Mouse (Mus musculus): ENCODE data around the gene Ppp2r5e.

The Ppp2r5e gene

GRCm38 (mm10) chr12:75425882-75426281 lies 170.2 kb downstream of the Ppp2r5e start:
- no peak for DNase-seq

DNA sequence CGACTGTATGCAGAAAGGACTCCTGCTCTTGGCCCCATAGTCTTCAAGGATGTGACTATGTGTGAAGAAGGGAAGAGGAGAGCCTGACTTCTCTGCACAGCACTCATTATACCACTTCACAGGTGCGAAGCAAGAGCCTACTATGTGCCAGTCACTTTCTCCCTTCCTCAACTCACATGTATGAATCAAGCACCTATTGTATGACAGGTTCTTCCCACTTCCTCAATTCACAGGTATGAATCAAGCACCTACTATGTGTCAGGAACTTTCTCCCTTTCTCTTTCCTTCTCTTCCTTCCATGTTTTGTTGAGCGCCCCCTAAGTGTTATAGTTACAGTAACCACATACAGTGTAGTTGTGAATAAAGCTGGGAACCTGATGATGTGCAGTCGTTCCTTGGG lies 171.2 kb downstream of the Ppp2r5e start:
- no peak for DNase-seq

DNA sequence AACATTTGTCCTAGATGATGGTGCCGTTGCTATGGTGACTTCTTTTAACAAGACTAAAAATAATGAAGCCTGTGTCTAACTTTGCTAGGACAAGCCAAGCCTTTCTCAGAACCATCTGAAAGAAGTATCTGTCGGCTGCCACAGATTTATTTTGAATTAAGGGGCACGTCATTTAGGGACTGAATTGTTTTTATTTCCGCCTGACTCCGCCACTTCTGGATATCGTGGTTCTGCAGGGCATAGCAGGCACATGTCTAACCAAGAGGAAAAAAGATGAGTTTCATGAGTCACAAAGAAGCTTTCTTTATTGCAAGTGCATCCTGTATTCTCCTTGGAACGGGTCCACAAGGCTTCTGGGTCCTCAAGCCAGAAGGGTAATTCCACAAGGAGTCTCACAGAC lies 171.7 kb downstream of the Ppp2r5e start:
- DNase-seq: no peak

DNA sequence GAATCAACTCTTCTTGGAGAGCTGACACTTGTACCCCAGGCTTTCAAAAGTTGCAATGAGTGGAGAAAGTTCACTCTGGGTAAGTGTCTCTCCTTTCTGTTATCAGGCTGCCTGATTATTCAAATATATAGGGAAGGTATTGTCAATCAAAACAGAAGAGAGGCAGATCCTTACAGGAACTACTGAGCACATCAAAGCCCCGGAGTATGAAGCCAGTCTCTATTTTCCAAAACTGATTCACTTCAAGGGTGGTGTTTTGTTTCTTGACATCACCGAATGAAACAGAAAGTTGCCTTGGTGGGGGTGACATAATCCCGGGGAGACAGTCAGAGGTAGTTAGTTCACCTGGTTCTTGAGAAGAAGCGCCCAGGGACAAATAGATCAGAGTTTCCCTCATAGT lies 179.4 kb downstream of the Ppp2r5e start, which contains the start of gene Gphb5:
TSS of gene Gphb5 (minus strand) at position 101 of the 400 bp plus-strand sequence.
- DNase-seq: no peak

GRCm38 (mm10) chr12:75414991-75415390 lies 181.1 kb downstream of the Ppp2r5e start:
- no peak for DNase-seq

DNA sequence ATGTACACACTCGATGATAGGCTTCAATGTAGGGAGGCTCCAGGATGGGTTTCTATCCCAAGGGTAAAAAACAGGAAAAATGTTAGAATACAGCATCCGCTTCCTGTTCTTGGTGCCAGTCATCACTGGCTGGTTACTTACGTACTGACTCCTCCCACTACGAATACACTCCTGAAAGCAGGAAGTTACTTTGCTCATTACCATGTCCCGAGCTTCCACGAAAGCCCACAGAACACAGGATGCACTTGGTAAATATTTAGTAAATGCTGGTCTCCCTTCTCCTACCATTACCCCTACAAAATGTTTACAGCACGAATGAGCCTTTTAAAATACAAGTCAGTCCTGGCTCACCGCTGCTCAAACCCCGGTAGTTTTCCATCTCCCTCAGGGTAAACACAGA lies 183.1 kb downstream of the Ppp2r5e start:
- no peak for DNase-seq

Measured in cerebellum, adult 11 months (tissue).